Mouse (Mus musculus): ENCODE data around the gene Olfr1424.
"Not testable (repeated sequence)": the region's sequence is repeated elsewhere in the genome, so short reads cannot be mapped to it uniquely, and the experiment has no call there.

The Olfr1424 gene

GRCm38 (mm10) chr19:12062582-12062981, at the start of gene Olfr1424:
Gene Olfr1424 (minus strand): TSS chr19:12062682.
- DNase-seq (ENCODE audit: low read depth, low spot score) = not testable (repeated sequence)

- DNase-seq (ENCODE audit: low read depth, low spot score) = no peak
Measured at GRCm38 (mm10) chr19:12104541-12104940, 42.1 kb upstream of the Olfr1424 start.

- no peak for DNase-seq (ENCODE audit: low read depth, low spot score)
Measured at GRCm38 (mm10) chr19:12103234-12103633, 40.8 kb upstream of the Olfr1424 start, which contains the start of gene Olfr1427. Gene Olfr1427 (minus strand): TSS chr19:12103334.

GRCm38 (mm10) chr19:12091913-12092312, 29.4 kb upstream of the Olfr1424 start, which contains the start of gene Olfr1426:
Gene Olfr1426 (minus strand): TSS chr19:12092013.
- no peak for DNase-seq (ENCODE audit: low read depth, low spot score)

- not testable (repeated sequence) for DNase-seq (ENCODE audit: low read depth, low spot score)
Measured at GRCm38 (mm10) chr19:12077631-12078030, 15.1 kb upstream of the Olfr1424 start, which contains the start of gene Olfr1425. Gene Olfr1425 (minus strand): TSS chr19:12077731.

GRCm38 (mm10) chr19:12069546-12069945, 7.1 kb upstream of the Olfr1424 start:
- not testable (repeated sequence) for DNase-seq (ENCODE audit: low read depth, low spot score)

GRCm38 (mm10) chr19:12067806-12068205, 5.3 kb upstream of the Olfr1424 start:
- DNase-seq (ENCODE audit: low read depth, low spot score) = not testable (repeated sequence)

- no peak for DNase-seq (ENCODE audit: low read depth, low spot score)
Measured at GRCm38 (mm10) chr19:12043163-12043562, 19.3 kb downstream of the Olfr1424 start.

- no peak for DNase-seq (ENCODE audit: low read depth, low spot score)
Measured at GRCm38 (mm10) chr19:12041217-12041616, 21.3 kb downstream of the Olfr1424 start, which contains the start of gene Olfr1423. Gene Olfr1423 (minus strand): TSS chr19:12041317.

- DNase-seq (ENCODE audit: low read depth, low spot score) = no peak
Measured at GRCm38 (mm10) chr19:12037727-12038126, 24.8 kb downstream of the Olfr1424 start.

- DNase-seq (ENCODE audit: low read depth, low spot score) = peak; percentile 72
Measured at GRCm38 (mm10) chr19:12026606-12027005, 35.9 kb downstream of the Olfr1424 start.

- no peak for DNase-seq (ENCODE audit: low read depth, low spot score)
Measured at GRCm38 (mm10) chr19:12025333-12025732, 37.1 kb downstream of the Olfr1424 start.

GRCm38 (mm10) chr19:12024149-12024548, 38.3 kb downstream of the Olfr1424 start:
- no peak for DNase-seq (ENCODE audit: low read depth, low spot score)

- DNase-seq (ENCODE audit: low read depth, low spot score) = no peak
Measured at GRCm38 (mm10) chr19:12016192-12016591, 46.3 kb downstream of the Olfr1424 start.

GRCm38 (mm10) chr19:12015708-12016107, 46.8 kb downstream of the Olfr1424 start:
- DNase-seq (ENCODE audit: low read depth, low spot score) = no peak

GRCm38 (mm10) chr19:12013228-12013627, 49.3 kb downstream of the Olfr1424 start:
- peak; percentile 65 for DNase-seq (ENCODE audit: low read depth, low spot score)

GRCm38 (mm10) chr19:12012615-12013014, 49.9 kb downstream of the Olfr1424 start:
- DNase-seq (ENCODE audit: low read depth, low spot score) = no peak

- DNase-seq (ENCODE audit: low read depth, low spot score) = peak; percentile 93
Measured at GRCm38 (mm10) chr19:12011560-12012556, 50.6 kb downstream of the Olfr1424 start.

- peak; percentile 88 for DNase-seq (ENCODE audit: low read depth, low spot score)
Measured at GRCm38 (mm10) chr19:12010916-12011559, 51.4 kb downstream of the Olfr1424 start.

GRCm38 (mm10) chr19:12010281-12010771, 52.2 kb downstream of the Olfr1424 start:
- DNase-seq (ENCODE audit: low read depth, low spot score) = peak; percentile 65

GRCm38 (mm10) chr19:12009501-12010280, 52.8 kb downstream of the Olfr1424 start:
- peak; percentile 86 for DNase-seq (ENCODE audit: low read depth, low spot score)
